Comparison of ENCODE assay signal across 31 mouse cellular contexts in the genomic region with DNA sequence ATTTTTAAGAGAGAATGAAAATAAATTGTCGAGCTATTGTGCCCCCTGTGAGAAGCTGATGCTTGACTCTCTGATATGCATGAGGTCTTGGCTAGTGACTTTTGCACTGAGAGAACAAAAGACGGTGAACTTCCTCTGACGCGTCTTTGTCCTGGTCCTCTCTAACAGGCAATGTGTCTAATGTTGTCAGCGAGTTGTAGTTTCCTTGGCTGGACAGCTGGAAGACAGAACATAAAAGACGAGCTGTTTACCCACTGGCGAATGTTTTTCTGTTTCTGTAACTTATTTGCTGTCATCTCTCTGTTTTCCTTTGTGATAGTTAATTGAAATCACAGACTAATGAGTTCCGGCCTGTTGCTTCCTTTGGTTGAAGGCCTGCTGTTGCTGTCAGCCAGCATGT.
DNase-seq lines count a peak whose midpoint lies in the region; ATAC-seq and TF ChIP-seq lines count a peak whose summit lies in the region.
"Had no signal": no experiment of that assay in that cellular context is flagged by ENCODE, and none has a peak within 500 bp of the region (broad histone marks: within the 10 kb centered on the region; RNA-seq: fewer than 3 reads in every experiment).

No protein-coding gene starts in this region.

- H3K9me3 ChIP-seq in kidney, embryonic 14.5 days (ENCODE audit: control insufficient read depth, low read length): no peaks in the 10 kb centered on the region
- H3K9me3 ChIP-seq in midbrain, postnatal 0 days (ENCODE audit: low read length): no peaks in the 10 kb centered on the region
- no peaks in the 10 kb centered on the region for H3K9me3 ChIP-seq in midbrain, embryonic 14.5 days (ENCODE audit: control insufficient read depth, low read length)
- H3K9me3 ChIP-seq: embryonic facial prominence, embryonic 10.5 days; embryonic facial prominence, embryonic 15.5 days; forebrain, embryonic 12.5 days; heart, embryonic 12.5 days; intestine, embryonic 15.5 days; midbrain, embryonic 15.5 days; neural tube, embryonic 12.5 days had no signal

- no peak for TF ChIP-seq CTCF in midbrain, postnatal 0 days (IDR thresholded peaks at IDR 0.05)

- no peak for DNase-seq in kidney, adult 11 months
- DNase-seq in kidney, postnatal 14 days: peak; percentile 16
- no peak for DNase-seq in kidney, adult 9 months
- DNase-seq in midbrain, postnatal 0 days (ENCODE audit: low spot score): peak; percentile 19
- DNase-seq in midbrain, embryonic 14.5 days: no peak
- no peak for DNase-seq in cerebellum, adult 18-20 months
- DNase-seq: adrenal gland, adult 2 months; adrenal gland, postnatal 36 days; B cell, adult 2 months; cerebellum, adult 8-10 months; cerebellum, postnatal 36 days; forebrain, postnatal 0 days; heart, adult 2 months; heart, postnatal 4 days; layer of hippocampus, postnatal 36 days; left cerebral cortex, postnatal 4 days; lung, postnatal 10 days; right cerebral cortex, postnatal 14 days; thymus, postnatal 4 days had no signal

- H3K4me3 ChIP-seq in kidney, embryonic 14.5 days (ENCODE audit: low read length): no peak overlapping the region
- no peak overlapping the region for H3K4me3 ChIP-seq in midbrain, postnatal 0 days (ENCODE audit: low read depth, low read length)
- H3K4me3 ChIP-seq in midbrain, embryonic 14.5 days (replicated peaks; ENCODE audit: low read depth, low read length): no peak overlapping the region
- H3K4me3 ChIP-seq: embryonic facial prominence, embryonic 10.5 days; embryonic facial prominence, embryonic 15.5 days; forebrain, embryonic 12.5 days; heart, adult 2 months; heart, embryonic 12.5 days; intestine, embryonic 15.5 days; midbrain, embryonic 15.5 days; myocyte; neural tube, embryonic 12.5 days had no signal

- no peaks in the 10 kb centered on the region for H3K36me3 ChIP-seq in kidney, embryonic 14.5 days (ENCODE audit: control insufficient read depth, insufficient read depth, low read length)
- H3K36me3 ChIP-seq in midbrain, postnatal 0 days (ENCODE audit: insufficient read depth, low read length): no peaks in the 10 kb centered on the region
- H3K36me3 ChIP-seq in midbrain, embryonic 14.5 days (ENCODE audit: control insufficient read depth, insufficient read depth, low read length): no peaks in the 10 kb centered on the region
- H3K36me3 ChIP-seq: embryonic facial prominence, embryonic 10.5 days; embryonic facial prominence, embryonic 15.5 days; forebrain, embryonic 12.5 days; heart, embryonic 12.5 days; intestine, embryonic 15.5 days; midbrain, embryonic 15.5 days; neural tube, embryonic 12.5 days had no signal

- no peak overlapping the region for H3K9ac ChIP-seq in kidney, embryonic 14.5 days (ENCODE audit: low read depth, low read length)
- no peak overlapping the region for H3K9ac ChIP-seq in midbrain, postnatal 0 days (replicated peaks; ENCODE audit: low read length, poor library complexity, severe bottlenecking)
- H3K9ac ChIP-seq in midbrain, embryonic 14.5 days (replicated peaks; ENCODE audit: low read length): no peak overlapping the region
- H3K9ac ChIP-seq: embryonic facial prominence, embryonic 15.5 days; forebrain, embryonic 12.5 days; forebrain, postnatal 0 days; heart, embryonic 12.5 days; intestine, embryonic 15.5 days; liver, embryonic 14.5 days; midbrain, embryonic 15.5 days; neural tube, embryonic 12.5 days had no signal

- no peaks in the 10 kb centered on the region for H3K27me3 ChIP-seq in kidney, embryonic 14.5 days (ENCODE audit: control insufficient read depth, insufficient read depth, low read length)
- no peaks in the 10 kb centered on the region for H3K27me3 ChIP-seq in midbrain, postnatal 0 days (ENCODE audit: insufficient read depth, low read length)
- H3K27me3 ChIP-seq in midbrain, embryonic 14.5 days (ENCODE audit: control insufficient read depth, insufficient read depth, low read length): no peaks in the 10 kb centered on the region
- H3K27me3 ChIP-seq: embryonic facial prominence, embryonic 15.5 days; forebrain, embryonic 12.5 days; heart, embryonic 12.5 days; intestine, embryonic 15.5 days; midbrain, embryonic 15.5 days; neural tube, embryonic 12.5 days had no signal

- H3K4me2 ChIP-seq in kidney, embryonic 14.5 days (replicated peaks; ENCODE audit: low read depth, low read length): no peak overlapping the region
- H3K4me2 ChIP-seq in midbrain, postnatal 0 days (ENCODE audit: low read depth, low read length, poor library complexity, severe bottlenecking): no peak overlapping the region
- H3K4me2 ChIP-seq in midbrain, embryonic 14.5 days (ENCODE audit: low read length): no peak overlapping the region
- H3K4me2 ChIP-seq: embryonic facial prominence, embryonic 15.5 days; forebrain, embryonic 12.5 days; heart, embryonic 12.5 days; intestine, embryonic 15.5 days; midbrain, embryonic 15.5 days; neural tube, embryonic 12.5 days had no signal

- H3K27ac ChIP-seq in kidney, embryonic 14.5 days (ENCODE audit: low read depth, low read length): no peak overlapping the region
- H3K27ac ChIP-seq in midbrain, postnatal 0 days (ENCODE audit: low read depth, low read length): no peak overlapping the region
- no peak overlapping the region for H3K27ac ChIP-seq in midbrain, embryonic 14.5 days (replicated peaks; ENCODE audit: low read depth, low read length)
- H3K27ac ChIP-seq: embryonic facial prominence, embryonic 10.5 days; embryonic facial prominence, embryonic 15.5 days; forebrain, embryonic 12.5 days; heart, adult 2 months; intestine, embryonic 15.5 days; liver, embryonic 14.5 days; midbrain, embryonic 15.5 days; neural tube, embryonic 12.5 days had no signal

- WGBS in kidney, embryonic 14.5 days: 30% methylated on average over 8 of the region's 8 CpGs
- 61% methylated on average over 8 of the region's 8 CpGs for WGBS in midbrain, postnatal 0 days
- 51% methylated on average over 8 of the region's 8 CpGs for WGBS in midbrain, embryonic 14.5 days

- ATAC-seq in kidney, embryonic 14.5 days (ENCODE audit: low FRiP score, low TSS enrichment): peak; percentile 35; the same call in 1 of the 2 replicates
- ATAC-seq in midbrain, postnatal 0 days (ENCODE audit: low FRiP score): no peak
- no peak for ATAC-seq in midbrain, embryonic 14.5 days (ENCODE audit: low FRiP score, low TSS enrichment)
- ATAC-seq: activated CD4-positive, CD25-positive, alpha-beta regulatory T cell, adult 4 months; forebrain, postnatal 0 days; hindbrain, embryonic 16.5 days; intestine, embryonic 15.5 days; midbrain, embryonic 15.5 days had no signal

- no peaks in the 10 kb centered on the region for H3K4me1 ChIP-seq in kidney, embryonic 14.5 days (ENCODE audit: control insufficient read depth, insufficient read depth, low read length)
- H3K4me1 ChIP-seq in midbrain, postnatal 0 days (ENCODE audit: insufficient read depth, low read length): no peaks in the 10 kb centered on the region
- no peaks in the 10 kb centered on the region for H3K4me1 ChIP-seq in midbrain, embryonic 14.5 days (ENCODE audit: control insufficient read depth, insufficient read depth, low read length)
- H3K4me1 ChIP-seq: embryonic facial prominence, embryonic 10.5 days; embryonic facial prominence, embryonic 15.5 days; forebrain, embryonic 12.5 days; heart, embryonic 12.5 days; intestine, embryonic 15.5 days; midbrain, embryonic 15.5 days; neural tube, embryonic 12.5 days had no signal

Comparison
In these comparisons a context has a peak if more than half of its experiments do, and no peak if none do; other contexts are left out.
1. DNase-seq: peak in kidney, postnatal 14 days (single experiment) and midbrain, postnatal 0 days (single experiment); none in kidney, adult 11 months (single experiment), kidney, adult 9 months (single experiment), midbrain, embryonic 14.5 days (single experiment) and cerebellum, adult 18-20 months (0 of 2).